Mouse (Mus musculus) lung, embryonic 15.5 days (tissue): Measurements from ENCODE around the gene Vars. TPM values are rescaled to one million over a fixed set of nuclear protein-coding genes. Genes with fewer than 3 reads are reported as not detected.
"Not testable (repeated sequence)": the region's sequence is repeated elsewhere in the genome, so short reads cannot be mapped to it uniquely, and the experiment has no call there.

Source experiments
- ATAC-seq: fragments of 200-750 bp; cut with Nextera tagmentation; 2 replicates; pipeline ENCODE4 v1.8.0; 2017; ENCODE audit warnings: moderate number of reproducible peaks, borderline replicate concordance; ENCODE audit not compliant: low FRiP score, low TSS enrichment; ENCODE audit errors: extremely low read depth
- H3K27ac ChIP-seq: fragments of 300-500 bp; sonication (generic); 2 replicates; pipeline ENCODE4 v1.5.1; 2015; ENCODE audit warnings: moderate library complexity, mild to moderate bottlenecking, inconsistent platforms
- H3K27me3 ChIP-seq: fragments of 300-500 bp; sonication (generic); 2 replicates; pipeline ENCODE4 v1.6.1; 2015; ENCODE audit warnings: inconsistent platforms
- H3K36me3 ChIP-seq: fragments of 300-500 bp; sonication (generic); 2 replicates; pipeline ENCODE4 v1.6.1; 2015; ENCODE audit warnings: inconsistent platforms
- H3K4me1 ChIP-seq: fragments of 300-500 bp; sonication (generic); 2 replicates; pipeline ENCODE4 v1.6.1; 2015; ENCODE audit warnings: inconsistent platforms
- H3K4me2 ChIP-seq: fragments of 300-500 bp; sonication (generic); 2 replicates; pipeline ENCODE4 v1.6.1; 2015; ENCODE audit warnings: inconsistent platforms, mild to moderate bottlenecking, moderate library complexity
- H3K4me3 ChIP-seq: fragments of 300-500 bp; sonication (generic); 2 replicates; pipeline ENCODE4 v1.5.1; 2015; ENCODE audit warnings: mild to moderate bottlenecking, inconsistent platforms
- H3K9ac ChIP-seq: fragments of 300-500 bp; sonication (generic); 2 replicates; pipeline ENCODE4 v1.6.1; 2015; ENCODE audit warnings: inconsistent platforms
- H3K9me3 ChIP-seq: fragments of 300-500 bp; sonication (generic); 2 replicates; pipeline ENCODE4 v1.6.1; 2016; ENCODE audit warnings: inconsistent platforms
- WGBS: fragments of 180-500 bp; shearing (Covaris S2); methylation state at CpG from one replicate; pipeline ENCODE4 v1.1.7; 2015; 5-methylcytosine and 5-hydroxymethylcytosine counted together
- polyA plus RNA-seq: library from polyadenylated mRNA; unstranded; fragments of >200 nt; fragmentation: Nextera tagmentation; extraction: Ambion mirVana; gene quantifications from 2 replicates; pipeline ENCODE4 v1.2.1, GENCODE M21; 2015

The Vars gene
- polyA plus RNA-seq, 1 experiment from 2014 or later = 128 TPM

- Histone ChIP-seq H3K9me3 (no peaks in the 10 kb centered on the region), H3K4me1 (peaks cover 11% of the 10 kb centered on the region), H3K9ac (no peak overlapping the region), H3K36me3 (no peaks in the 10 kb centered on the region), H3K27ac (no peak overlapping the region), H3K27me3 (no peaks in the 10 kb centered on the region), H3K4me2 (no peak overlapping the region), H3K4me3 (no peak overlapping the region)
- ATAC-seq = no peak
- WGBS = 77% methylated on average over 7 of the region's 7 CpGs
Observed at GRCm38 (mm10) chr17:35031880-35032279, 31.1 kb downstream of the Vars start.

GRCm38 (mm10) chr17:35032323-35032870 lies 31.6 kb downstream of the Vars start:
- no peaks in the 10 kb centered on the region for H3K9me3 ChIP-seq
- H3K27me3 ChIP-seq = no peaks in the 10 kb centered on the region
- 66% methylated on average over 8 of the region's 8 CpGs for WGBS
- no peak overlapping the region for H3K4me2 ChIP-seq
- no peaks in the 10 kb centered on the region for H3K36me3 ChIP-seq
- ATAC-seq = no peak
- H3K4me3 ChIP-seq = no peak overlapping the region
- H3K9ac ChIP-seq = no peak overlapping the region
- H3K27ac ChIP-seq = no peak overlapping the region
- peaks cover 8% of the 10 kb centered on the region for H3K4me1 ChIP-seq

GRCm38 (mm10) chr17:35033703-35034102 lies 32.9 kb downstream of the Vars start:
- not testable (repeated sequence) for ATAC-seq, H3K4me2 ChIP-seq, H3K9ac ChIP-seq, H3K27ac ChIP-seq, H3K36me3 ChIP-seq, H3K9me3 ChIP-seq, H3K27me3 ChIP-seq, H3K4me3 ChIP-seq, H3K4me1 ChIP-seq
- 61% methylated on average over 1 of the region's 1 CpGs for WGBS

- Histone ChIP-seq H3K27ac (no peak overlapping the region), H3K4me1 (peaks cover 1% of the 10 kb centered on the region; the same call in 1 of the 2 replicates), H3K4me3 (no peak overlapping the region), H3K27me3 (no peaks in the 10 kb centered on the region), H3K9me3 (no peaks in the 10 kb centered on the region), H3K9ac (no peak overlapping the region), H3K4me2 (no peak overlapping the region), H3K36me3 (no peaks in the 10 kb centered on the region)
- ATAC-seq = no peak
- 64% methylated on average over 6 of the region's 6 CpGs for WGBS
Observed at GRCm38 (mm10) chr17:35034896-35035295, 34.1 kb downstream of the Vars start.

- Histone ChIP-seq H3K27me3 (no peaks in the 10 kb centered on the region), H3K9ac (no peak overlapping the region), H3K27ac (no peak overlapping the region), H3K4me2 (no peak overlapping the region), H3K36me3 (no peaks in the 10 kb centered on the region), H3K4me1 (peaks cover 5% of the 10 kb centered on the region; the same call in 1 of the 2 replicates), H3K9me3 (no peaks in the 10 kb centered on the region), H3K4me3 (no peak overlapping the region)
- ATAC-seq = no peak
- WGBS = 75% methylated on average over 11 of the region's 11 CpGs
Observed at GRCm38 (mm10) chr17:35039121-35039873, 38.5 kb downstream of the Vars start.

- peaks cover 37% of the 10 kb centered on the region for H3K4me1 ChIP-seq
- 71% methylated on average over 4 of the region's 4 CpGs for WGBS
- H3K9me3 ChIP-seq = no peaks in the 10 kb centered on the region
- H3K9ac ChIP-seq = no peak overlapping the region
- H3K36me3 ChIP-seq = no peaks in the 10 kb centered on the region
- H3K27me3 ChIP-seq = no peaks in the 10 kb centered on the region
- peak overlapping the region; percentile 4; the same call in 1 of the 2 replicates for H3K27ac ChIP-seq
- no peak for ATAC-seq
- no peak overlapping the region for H3K4me3 ChIP-seq
- H3K4me2 ChIP-seq = no peak overlapping the region
Observed at GRCm38 (mm10) chr17:35043794-35044193, 43.0 kb downstream of the Vars start.

GRCm38 (mm10) chr17:35044904-35045806 lies 44.4 kb downstream of the Vars start:
- H3K27ac ChIP-seq = peak overlapping the region; percentile 89
- no peaks in the 10 kb centered on the region for H3K27me3 ChIP-seq
- WGBS = 70% methylated on average over 7 of the region's 7 CpGs
- no peaks in the 10 kb centered on the region for H3K36me3 ChIP-seq
- peak overlapping the region; percentile 68 for H3K9ac ChIP-seq
- H3K9me3 ChIP-seq = no peaks in the 10 kb centered on the region
- H3K4me3 ChIP-seq = peak overlapping the region; percentile 46
- H3K4me2 ChIP-seq = peak overlapping the region; percentile 84
- ATAC-seq = no peak
- peaks cover 50% of the 10 kb centered on the region for H3K4me1 ChIP-seq

- Histone ChIP-seq H3K4me1 (peaks cover 50% of the 10 kb centered on the region), H3K27ac (peak overlapping the region; percentile 89), H3K9me3 (no peaks in the 10 kb centered on the region), H3K36me3 (no peaks in the 10 kb centered on the region), H3K4me2 (peak overlapping the region; percentile 84), H3K4me3 (peak overlapping the region; percentile 46), H3K9ac (peak overlapping the region; percentile 68), H3K27me3 (no peaks in the 10 kb centered on the region)
- 3% methylated on average over 40 of the region's 48 CpGs for WGBS
- peak; percentile 74 for ATAC-seq
Observed at GRCm38 (mm10) chr17:35045807-35046680, 45.3 kb downstream of the Vars start.

GRCm38 (mm10) chr17:35046681-35047455 lies 46.1 kb downstream of the Vars start, which contains the start of gene Msh5:
TSS of gene Msh5 (minus strand) at chr17:35046745.
- WGBS = 1% methylated on average over 32 of the region's 33 CpGs
- Histone ChIP-seq H3K9me3 (no peaks in the 10 kb centered on the region), H3K36me3 (no peaks in the 10 kb centered on the region), H3K4me1 (peaks cover 52% of the 10 kb centered on the region), H3K4me3 (peak within 1 kb of the TSS; percentile 46), H3K27ac (peak within 1 kb of the TSS; percentile 99), H3K9ac (peak within 1 kb of the TSS; percentile 68), H3K4me2 (peak within 1 kb of the TSS; percentile 84), H3K27me3 (no peaks in the 10 kb centered on the region)
- ATAC-seq = peak; percentile 93

GRCm38 (mm10) chr17:35047688-35048087 lies 46.9 kb downstream of the Vars start:
- peaks cover 5% of the 10 kb centered on the region for H3K36me3 ChIP-seq
- no peak for ATAC-seq
- no peak overlapping the region for H3K9ac ChIP-seq
- peak overlapping the region; percentile 28 for H3K4me2 ChIP-seq
- H3K27ac ChIP-seq = peak overlapping the region; percentile 99
- no peak overlapping the region for H3K4me3 ChIP-seq
- no peaks in the 10 kb centered on the region for H3K9me3 ChIP-seq
- H3K4me1 ChIP-seq = peaks cover 60% of the 10 kb centered on the region
- H3K27me3 ChIP-seq = no peaks in the 10 kb centered on the region
- 51% methylated on average over 1 of the region's 1 CpGs for WGBS
